Mouse (Mus musculus) heart, postnatal 0 days (tissue): ENCODE results near the gene Pkn3.

Source experiments
- CTCF ChIP-seq: IDR thresholded peaks from 2 replicates; pipeline ENCODE4 v1.5.1; 2016; ENCODE audit warnings: antibody characterized with exemption, control low read depth, low read depth
- EP300 ChIP-seq: IDR thresholded peaks from 2 replicates; pipeline ENCODE4 v1.6.1; 2016; ENCODE audit warnings: antibody characterized with exemption, low read depth

DNA sequence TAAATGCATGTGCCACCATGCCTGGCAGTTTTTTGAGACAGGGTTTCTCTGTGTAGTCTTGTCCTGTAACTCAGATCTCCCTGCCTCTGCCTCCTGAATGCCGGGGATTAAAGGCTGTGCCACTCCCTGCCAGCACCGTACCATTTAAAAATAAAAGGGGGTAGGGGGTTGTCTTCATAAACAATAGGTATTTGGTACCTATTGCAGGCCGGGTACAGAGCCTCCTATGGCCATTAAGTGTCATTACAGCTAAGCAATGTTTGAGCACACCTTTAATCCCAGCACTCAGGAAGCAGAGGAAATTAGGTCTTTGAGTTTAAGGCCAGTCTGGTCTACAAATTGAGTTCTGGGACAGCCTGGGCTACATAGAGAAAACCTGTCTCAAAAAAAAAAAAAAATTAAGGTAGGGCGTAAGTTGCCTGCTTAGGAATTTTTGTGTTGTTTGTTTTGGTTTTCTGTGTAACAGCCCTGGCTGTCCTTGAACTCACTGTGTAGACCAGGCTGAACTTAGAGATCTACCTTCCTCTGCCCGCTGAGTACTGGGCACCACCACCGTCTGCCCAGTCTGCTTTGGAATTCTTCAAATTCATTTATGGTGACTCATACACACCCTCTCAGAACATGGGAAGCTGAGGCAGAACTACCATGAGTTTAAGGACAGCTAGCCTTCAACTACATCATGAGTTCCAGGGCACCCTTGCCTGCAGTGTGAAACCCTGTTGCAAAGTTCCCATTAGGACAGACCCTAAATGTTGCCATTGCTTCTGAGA lies 25.3 kb upstream of the Pkn3 start:
- peak; percentile 48 for TF ChIP-seq CTCF
- no peak for TF ChIP-seq EP300
